Mouse (Mus musculus): ENCODE results near the gene Slc1a7. TPM values are rescaled to one million over a fixed set of nuclear protein-coding genes. Genes with fewer than 3 reads are reported as not detected.

Slc1a7 gene
- total and polyA plus RNA-seq, 2 experiments from 2014 or later: 0.10 TPM; not detected in 1

DNA sequence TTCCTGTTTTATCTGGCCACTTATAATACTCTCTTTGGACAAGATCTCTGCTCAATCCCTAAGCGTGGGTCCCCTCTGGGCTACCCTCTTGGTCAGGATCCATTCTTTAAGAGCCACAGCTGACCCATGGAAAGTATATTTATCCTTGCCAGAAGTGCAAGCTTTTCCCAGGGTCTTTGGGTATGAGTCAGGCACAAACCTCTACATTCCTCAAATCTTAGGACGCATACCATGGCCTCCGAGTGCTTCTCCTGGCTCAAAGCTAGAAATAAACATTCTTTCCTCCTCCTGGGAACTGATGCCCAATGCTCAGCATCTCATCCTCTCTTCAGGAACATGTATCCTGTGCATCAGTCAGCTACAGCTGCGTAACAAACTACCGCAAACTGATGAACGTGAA, 26.9 kb downstream of the Slc1a7 start:
- no peaks in the 10 kb centered on the region for H3K9me3 ChIP-seq (ENCODE audit: low read length)
- no peaks in the 10 kb centered on the region for H3K36me3 ChIP-seq (ENCODE audit: insufficient read depth)
- TF ChIP-seq CTCF (IDR thresholded peaks at IDR 0.05; ENCODE audit: low read depth): no peak
- no peaks in the 10 kb centered on the region for H3K4me1 ChIP-seq (ENCODE audit: insufficient read depth)
- no peak for DNase-seq
- no peak for ATAC-seq
- H3K27ac ChIP-seq (ENCODE audit: low read depth, low read length): no peak overlapping the region
- no peaks in the 10 kb centered on the region for H3K27me3 ChIP-seq (ENCODE audit: insufficient read depth, low read length)
- H3K4me2 ChIP-seq (ENCODE audit: low read depth): no peak overlapping the region
- H3K4me3 ChIP-seq (ENCODE audit: low read depth, low read length): no peak overlapping the region
- 96% methylated on average over 6 of the region's 6 CpGs for WGBS
- H3K9ac ChIP-seq: no peak overlapping the region

DNA sequence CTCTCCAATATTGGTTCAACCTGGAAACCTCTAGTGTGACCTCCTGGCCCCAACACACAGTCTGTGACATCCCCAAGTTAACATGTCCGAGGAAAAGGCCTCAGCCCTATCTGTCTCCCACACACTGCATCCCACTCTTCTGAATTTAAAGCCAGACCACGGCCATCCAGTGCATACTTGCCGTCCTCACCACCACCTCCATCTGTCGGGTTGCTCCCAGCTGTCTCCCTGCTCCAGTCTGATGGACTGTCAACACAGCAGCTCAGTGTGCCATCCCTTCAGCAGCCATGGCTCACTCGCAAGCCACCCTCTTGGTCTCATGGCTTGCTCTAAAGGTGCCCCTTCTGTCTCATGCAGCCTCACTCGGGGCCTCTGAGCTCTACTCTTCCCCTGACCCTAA, 27.6 kb downstream of the Slc1a7 start:
- H3K27me3 ChIP-seq (ENCODE audit: insufficient read depth, low read length): no peaks in the 10 kb centered on the region
- H3K9me3 ChIP-seq (ENCODE audit: low read length): no peaks in the 10 kb centered on the region
- no peak for TF ChIP-seq CTCF (IDR thresholded peaks at IDR 0.05; ENCODE audit: low read depth)
- no peak overlapping the region for H3K27ac ChIP-seq (ENCODE audit: low read depth, low read length)
- DNase-seq (no peak), ATAC-seq (no peak)
- H3K4me1 ChIP-seq (ENCODE audit: insufficient read depth): no peaks in the 10 kb centered on the region
- H3K9ac ChIP-seq: no peak overlapping the region
- no peak overlapping the region for H3K4me2 ChIP-seq (ENCODE audit: low read depth)
- H3K4me3 ChIP-seq (ENCODE audit: low read depth, low read length): no peak overlapping the region
- 80% methylated on average over 6 of the region's 6 CpGs for WGBS
- no peaks in the 10 kb centered on the region for H3K36me3 ChIP-seq (ENCODE audit: insufficient read depth)

DNA sequence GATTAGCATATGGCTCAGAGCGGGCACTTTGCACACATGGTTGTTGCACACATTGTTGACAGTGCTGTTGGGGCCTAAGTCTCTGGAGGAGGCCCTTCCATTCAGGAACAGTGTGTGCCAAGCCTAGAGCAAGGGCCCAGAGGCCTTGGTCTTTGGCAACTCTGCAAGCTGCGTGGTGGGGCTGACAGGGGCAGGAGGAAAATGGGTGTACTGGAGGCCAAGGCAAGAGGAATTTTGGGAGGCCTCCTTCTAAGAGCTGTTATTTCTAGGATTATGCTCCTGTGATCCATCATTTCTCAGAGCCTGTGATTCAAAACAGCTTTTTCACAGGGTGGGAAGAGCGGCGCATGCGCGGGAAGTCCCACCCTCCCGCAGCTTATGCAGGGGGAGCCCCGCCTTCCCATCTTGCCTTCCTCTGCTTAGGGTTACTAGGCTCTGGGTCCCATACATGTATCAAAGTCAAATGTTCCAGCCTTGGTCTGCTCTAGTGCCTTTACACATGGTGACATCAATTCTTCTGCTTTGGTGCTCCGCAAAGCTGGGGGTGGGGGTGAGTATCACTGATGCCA, 28.4 kb downstream of the Slc1a7 start:
- Histone ChIP-seq H3K9me3 (ENCODE audit: low read length) (no peaks in the 10 kb centered on the region), H3K27ac (ENCODE audit: low read depth, low read length) (no peak overlapping the region), H3K4me2 (ENCODE audit: low read depth) (no peak overlapping the region), H3K4me3 (ENCODE audit: low read depth, low read length) (no peak overlapping the region), H3K4me1 (ENCODE audit: insufficient read depth) (no peaks in the 10 kb centered on the region), H3K36me3 (ENCODE audit: insufficient read depth) (no peaks in the 10 kb centered on the region), H3K9ac (no peak overlapping the region), H3K27me3 (ENCODE audit: insufficient read depth, low read length) (no peaks in the 10 kb centered on the region)
- no peak for TF ChIP-seq CTCF (IDR thresholded peaks at IDR 0.05; ENCODE audit: low read depth)
- ATAC-seq (no peak), DNase-seq (no peak)
- WGBS: 89% methylated on average over 9 of the region's 9 CpGs

DNA sequence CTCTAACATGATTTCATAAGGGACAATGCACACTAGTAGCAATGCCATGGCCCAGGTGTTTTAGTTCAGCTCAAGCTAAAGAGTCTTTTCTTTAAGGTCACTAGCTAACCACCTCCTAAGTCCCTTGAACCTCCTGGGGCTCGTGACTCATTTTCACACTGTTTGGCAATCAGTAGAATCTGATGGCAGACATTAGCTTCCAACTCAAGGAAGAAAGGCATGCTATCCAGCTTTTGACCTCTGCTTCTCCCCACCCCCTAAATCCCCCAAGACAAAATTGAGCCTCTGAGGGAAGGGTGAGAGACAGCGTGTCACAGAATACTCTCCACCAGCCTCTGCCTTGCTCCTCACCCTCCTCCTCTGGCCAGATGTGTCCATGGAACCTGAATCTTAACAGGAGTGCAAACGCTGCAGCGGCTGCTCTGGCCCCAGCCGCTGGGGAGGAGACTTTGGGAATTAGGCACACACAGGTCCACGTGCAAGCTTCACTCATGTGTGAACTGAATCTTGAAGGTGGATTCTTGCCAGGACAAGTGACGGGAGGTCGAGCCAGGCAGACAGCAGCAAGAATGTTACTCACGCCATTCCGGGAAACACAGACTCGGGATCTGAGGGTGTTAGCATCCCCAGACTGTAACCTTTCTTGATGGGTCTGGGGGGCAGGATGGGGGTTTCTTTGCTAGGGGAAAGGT, 30.7 kb downstream of the Slc1a7 start:
- TF ChIP-seq CTCF (IDR thresholded peaks at IDR 0.05; ENCODE audit: low read depth): no peak
- DNase-seq: no peak
- H3K9ac ChIP-seq: no peak overlapping the region
- H3K4me1 ChIP-seq (ENCODE audit: insufficient read depth): no peaks in the 10 kb centered on the region
- no peaks in the 10 kb centered on the region for H3K9me3 ChIP-seq (ENCODE audit: low read length)
- no peak overlapping the region for H3K4me2 ChIP-seq (ENCODE audit: low read depth)
- H3K36me3 ChIP-seq (ENCODE audit: insufficient read depth): no peaks in the 10 kb centered on the region
- no peak overlapping the region for H3K27ac ChIP-seq (ENCODE audit: low read depth, low read length)
- H3K27me3 ChIP-seq (ENCODE audit: insufficient read depth, low read length): no peaks in the 10 kb centered on the region
- no peak overlapping the region for H3K4me3 ChIP-seq (ENCODE audit: low read depth, low read length)
- WGBS: 18% methylated on average over 11 of the region's 11 CpGs
- no peak for ATAC-seq

DNA sequence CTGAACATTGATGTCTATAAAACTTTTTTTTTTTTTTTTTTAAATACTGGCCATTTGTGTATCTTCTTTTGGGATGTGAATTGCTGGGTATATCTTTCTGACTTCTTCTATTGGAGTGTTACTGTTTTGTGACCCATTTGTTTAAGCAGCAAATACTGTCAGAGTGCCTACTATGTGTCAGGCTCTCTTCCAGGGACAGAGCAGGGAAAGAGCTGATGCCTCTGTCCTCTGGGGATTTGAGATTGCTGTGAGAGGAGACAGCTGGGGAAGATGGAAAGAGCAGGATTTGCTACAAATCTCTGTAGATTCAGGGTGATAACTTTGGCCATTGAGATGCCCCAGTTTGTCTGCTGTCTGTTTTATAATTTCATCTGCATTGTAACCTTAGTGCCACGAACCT, 31.2 kb downstream of the Slc1a7 start:
- Histone ChIP-seq H3K27me3 (ENCODE audit: insufficient read depth, low read length) (no peaks in the 10 kb centered on the region), H3K9me3 (ENCODE audit: low read length) (no peaks in the 10 kb centered on the region), H3K36me3 (ENCODE audit: insufficient read depth) (no peaks in the 10 kb centered on the region), H3K4me2 (ENCODE audit: low read depth) (no peak overlapping the region), H3K4me3 (ENCODE audit: low read depth, low read length) (no peak overlapping the region), H3K4me1 (ENCODE audit: insufficient read depth) (no peaks in the 10 kb centered on the region), H3K9ac (no peak overlapping the region), H3K27ac (ENCODE audit: low read depth, low read length) (no peak overlapping the region)
- WGBS: 91% methylated on average over 1 of the region's 1 CpGs
- ATAC-seq (no peak), DNase-seq (no peak)
- TF ChIP-seq CTCF (IDR thresholded peaks at IDR 0.05; ENCODE audit: low read depth): no peak

DNA sequence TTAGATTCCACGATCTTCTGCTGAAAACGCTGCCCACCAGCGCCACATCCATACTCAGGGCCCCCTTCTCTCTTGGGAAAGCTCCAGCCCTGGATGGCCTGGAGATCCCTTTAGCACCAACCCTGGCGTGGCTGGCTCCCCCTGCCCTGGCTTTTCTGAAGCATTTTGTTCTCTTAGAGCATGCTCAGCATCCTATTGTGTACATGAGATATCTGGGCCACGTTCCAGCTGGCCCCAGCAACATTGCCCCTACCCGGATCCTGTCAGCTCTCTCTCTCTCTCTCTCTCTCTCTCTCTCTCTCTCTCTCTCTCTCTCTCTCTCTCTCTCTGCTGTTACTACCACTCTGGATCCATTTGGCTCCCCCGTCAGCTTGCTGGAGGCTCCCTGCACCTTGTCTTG, 37.2 kb downstream of the Slc1a7 start:
- TF ChIP-seq CTCF (IDR thresholded peaks at IDR 0.05; ENCODE audit: low read depth): no peak
- WGBS: 34% methylated on average over 7 of the region's 7 CpGs
- H3K36me3 ChIP-seq (ENCODE audit: insufficient read depth): no peaks in the 10 kb centered on the region
- no peaks in the 10 kb centered on the region for H3K27me3 ChIP-seq (ENCODE audit: insufficient read depth, low read length)
- DNase-seq (peak; percentile 41), ATAC-seq (peak; percentile 64)
- H3K4me1 ChIP-seq (ENCODE audit: insufficient read depth): 0 out of 2 replicates have a peak, but pooled peaks cover 3% of the 10 kb centered on the region
- no peak overlapping the region for H3K4me3 ChIP-seq (ENCODE audit: low read depth, low read length)
- H3K4me2 ChIP-seq (ENCODE audit: low read depth): no peak overlapping the region
- H3K27ac ChIP-seq (ENCODE audit: low read depth, low read length): no peak overlapping the region
- no peaks in the 10 kb centered on the region for H3K9me3 ChIP-seq (ENCODE audit: low read length)
- no peak overlapping the region for H3K9ac ChIP-seq

DNA sequence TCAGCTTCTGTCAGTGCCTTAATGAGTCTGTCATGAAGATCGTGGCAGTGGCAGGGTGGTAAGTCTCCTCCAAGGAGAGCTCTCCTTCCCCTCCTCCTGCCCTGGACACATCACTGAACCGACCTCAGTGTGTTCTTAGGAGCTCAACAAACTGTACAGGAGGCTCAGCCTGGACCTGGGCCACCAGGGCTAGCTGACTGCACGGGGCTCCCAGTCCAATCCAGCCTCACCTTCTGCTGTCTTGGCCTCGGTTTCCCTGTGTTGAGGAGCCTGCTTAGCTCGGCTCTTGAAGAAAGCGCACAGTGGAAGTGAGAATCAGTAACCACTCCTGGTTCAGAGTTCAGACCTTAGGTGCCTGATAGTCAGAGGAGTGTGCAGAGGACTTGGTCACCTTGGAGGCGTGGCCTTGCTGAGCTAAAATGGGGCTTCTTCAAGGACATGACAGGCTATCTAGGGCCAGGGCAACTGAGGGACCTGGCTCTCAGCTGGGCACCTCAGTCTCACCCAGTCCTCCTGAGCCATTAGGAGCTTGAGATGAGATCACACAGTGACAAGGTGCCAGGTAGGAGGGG, 39.5 kb downstream of the Slc1a7 start:
- H3K4me2 ChIP-seq (ENCODE audit: low read depth): no peak overlapping the region
- no peak for TF ChIP-seq CTCF (IDR thresholded peaks at IDR 0.05; ENCODE audit: low read depth)
- ATAC-seq (no peak), DNase-seq (no peak)
- H3K4me1 ChIP-seq (ENCODE audit: insufficient read depth): 0 out of 2 replicates have a peak, but pooled peaks cover 3% of the 10 kb centered on the region
- no peaks in the 10 kb centered on the region for H3K36me3 ChIP-seq (ENCODE audit: insufficient read depth)
- WGBS: 77% methylated on average over 7 of the region's 7 CpGs
- no peaks in the 10 kb centered on the region for H3K27me3 ChIP-seq (ENCODE audit: insufficient read depth, low read length)
- no peak overlapping the region for H3K4me3 ChIP-seq (ENCODE audit: low read depth, low read length)
- no peaks in the 10 kb centered on the region for H3K9me3 ChIP-seq (ENCODE audit: low read length)
- no peak overlapping the region for H3K9ac ChIP-seq
- H3K27ac ChIP-seq (ENCODE audit: low read depth, low read length): no peak overlapping the region

Data from forebrain, postnatal 0 days (tissue).